Mouse (Mus musculus) liver, embryonic 12.5 days (tissue): Measurements from ENCODE around the gene Cxadr. TPM values are rescaled to one million over a fixed set of nuclear protein-coding genes. Genes with fewer than 3 reads are reported as not detected.

ENCODE experiments used
- ATAC-seq: fragments of 200-750 bp; cut with Nextera tagmentation; 2 replicates; pipeline ENCODE4 v1.8.0; 2017; ENCODE audit warnings: moderate number of reproducible peaks, mild to moderate bottlenecking, moderate library complexity
- H3K27ac ChIP-seq: fragments of 300-500 bp; sonication (generic); 2 replicates; pipeline ENCODE4 v1.5.1; 2016; ENCODE audit warnings: mild to moderate bottlenecking
- H3K27me3 ChIP-seq: fragments of 300-500 bp; sonication (generic); replicated peaks from 2 replicates; pipeline ENCODE4 v1.6.1; 2016; ENCODE audit warnings: mild to moderate bottlenecking, moderate library complexity
- H3K36me3 ChIP-seq: fragments of 300-500 bp; sonication (generic); 2 replicates; pipeline ENCODE4 v1.6.1; 2016; ENCODE audit warnings: mild to moderate bottlenecking, moderate library complexity
- H3K4me1 ChIP-seq: fragments of 300-500 bp; sonication (generic); 2 replicates; pipeline ENCODE4 v1.6.1; 2016
- H3K4me2 ChIP-seq: fragments of 300-500 bp; sonication (generic); 2 replicates; pipeline ENCODE4 v1.6.1; 2016; ENCODE audit warnings: mild to moderate bottlenecking, moderate library complexity
- H3K4me3 ChIP-seq: fragments of 300-500 bp; sonication (generic); 2 replicates; pipeline ENCODE4 v1.5.1; 2016; ENCODE audit warnings: mild to moderate bottlenecking, moderate library complexity
- H3K9ac ChIP-seq: fragments of 300-500 bp; sonication (generic); 2 replicates; pipeline ENCODE4 v1.6.1; 2016; ENCODE audit warnings: mild to moderate bottlenecking, moderate library complexity
- H3K9me3 ChIP-seq: fragments of 300-500 bp; sonication (generic); replicated peaks from 2 replicates; pipeline ENCODE4 v1.6.1; 2016; ENCODE audit warnings: mild to moderate bottlenecking, moderate library complexity
- WGBS: fragments of 180-500 bp; shearing (Covaris S2); methylation state at CpG from one replicate; pipeline ENCODE4 v1.1.7; 2016; ENCODE audit not compliant: insufficient replicate concordance; 5-methylcytosine and 5-hydroxymethylcytosine counted together
- polyA plus RNA-seq: library from polyadenylated mRNA; unstranded; fragments of >200 nt; fragmentation: Nextera tagmentation; extraction: Ambion mirVana; gene quantifications from 2 replicates; pipeline ENCODE4 v1.2.1, GENCODE M21; 2016

Gene Cxadr
- 12.6 and 13.5 TPM in 2 replicates for polyA plus RNA-seq

DNA sequence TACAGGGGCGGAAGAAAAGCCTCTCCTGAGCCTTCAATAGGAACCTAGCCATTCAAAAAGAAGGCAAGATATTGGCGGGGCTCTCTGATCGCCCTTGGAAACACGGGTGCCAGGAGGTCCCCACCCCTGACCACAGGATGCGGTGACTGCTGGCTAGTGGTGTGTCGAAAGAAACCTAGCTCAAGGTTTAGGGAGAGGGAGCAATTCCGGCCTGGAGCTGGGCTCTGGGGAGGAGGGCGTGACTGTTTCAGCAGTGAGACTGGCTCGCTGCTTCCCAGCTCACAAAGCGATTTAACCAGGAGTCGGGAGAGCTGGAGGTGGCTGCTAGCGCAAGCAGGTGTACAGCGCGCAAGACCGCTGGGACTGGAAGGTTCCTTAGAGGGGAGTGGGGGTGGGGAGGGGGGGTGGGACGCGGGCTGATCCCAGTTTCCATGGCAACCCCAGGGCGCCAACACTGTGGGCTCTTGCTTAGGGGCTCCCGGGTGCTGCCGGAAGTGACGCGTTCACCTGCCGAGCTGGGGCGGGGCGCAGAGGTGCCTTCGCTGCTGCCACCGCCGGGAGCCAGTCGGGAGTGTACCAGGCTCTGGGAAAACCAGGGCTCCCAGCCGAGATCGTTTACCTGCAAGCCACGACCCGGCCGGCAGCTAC lies at the start of gene Cxadr:
TSS of gene Cxadr (plus strand) at position 307 of the 648 bp plus-strand sequence.
- Histone ChIP-seq H3K27me3 (peaks cover 71% of the 10 kb centered on the region), H3K36me3 (no peaks in the 10 kb centered on the region), H3K4me2 (peak within 1 kb of the TSS; percentile 82), H3K9ac (peak within 1 kb of the TSS; percentile 45), H3K9me3 (no peaks in the 10 kb centered on the region), H3K4me3 (peak within 1 kb of the TSS; percentile 62), H3K27ac (0 out of 2 replicates have a peak within 1 kb of the TSS, but pooled peaks have one; percentile 11), H3K4me1 (0 out of 2 replicates have a peak, but pooled peaks cover 6% of the 10 kb centered on the region)
- WGBS = 2% methylated on average over 34 of the region's 34 CpGs
- peak; percentile 72 for ATAC-seq

DNA sequence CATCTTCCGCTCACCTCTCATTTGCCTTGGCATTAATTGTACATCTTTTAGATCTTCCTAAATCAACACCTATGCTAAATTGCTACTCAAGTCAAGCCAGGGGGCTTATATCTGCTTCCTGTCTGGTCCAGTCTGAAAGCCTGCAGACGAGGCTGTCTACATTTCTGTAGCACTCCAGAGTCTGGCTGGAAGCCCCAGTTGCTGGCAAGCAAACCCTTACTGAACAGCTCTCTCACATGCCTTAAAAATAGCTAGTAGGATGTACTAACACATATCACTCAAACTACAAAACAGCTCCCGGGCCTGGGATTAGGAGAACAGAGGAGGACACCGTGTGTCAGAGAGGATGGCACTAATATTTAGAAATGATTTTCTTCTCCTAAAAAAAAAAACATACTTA lies 42.3 kb upstream of the Cxadr start:
- no peak for ATAC-seq
- H3K36me3 ChIP-seq = no peaks in the 10 kb centered on the region
- H3K4me3 ChIP-seq = no peak overlapping the region
- no peaks in the 10 kb centered on the region for H3K4me1 ChIP-seq
- no peaks in the 10 kb centered on the region for H3K27me3 ChIP-seq
- WGBS = 62% methylated on average over 4 of the region's 4 CpGs
- no peaks in the 10 kb centered on the region for H3K9me3 ChIP-seq
- H3K27ac ChIP-seq = no peak overlapping the region
- no peak overlapping the region for H3K9ac ChIP-seq
- H3K4me2 ChIP-seq = no peak overlapping the region

DNA sequence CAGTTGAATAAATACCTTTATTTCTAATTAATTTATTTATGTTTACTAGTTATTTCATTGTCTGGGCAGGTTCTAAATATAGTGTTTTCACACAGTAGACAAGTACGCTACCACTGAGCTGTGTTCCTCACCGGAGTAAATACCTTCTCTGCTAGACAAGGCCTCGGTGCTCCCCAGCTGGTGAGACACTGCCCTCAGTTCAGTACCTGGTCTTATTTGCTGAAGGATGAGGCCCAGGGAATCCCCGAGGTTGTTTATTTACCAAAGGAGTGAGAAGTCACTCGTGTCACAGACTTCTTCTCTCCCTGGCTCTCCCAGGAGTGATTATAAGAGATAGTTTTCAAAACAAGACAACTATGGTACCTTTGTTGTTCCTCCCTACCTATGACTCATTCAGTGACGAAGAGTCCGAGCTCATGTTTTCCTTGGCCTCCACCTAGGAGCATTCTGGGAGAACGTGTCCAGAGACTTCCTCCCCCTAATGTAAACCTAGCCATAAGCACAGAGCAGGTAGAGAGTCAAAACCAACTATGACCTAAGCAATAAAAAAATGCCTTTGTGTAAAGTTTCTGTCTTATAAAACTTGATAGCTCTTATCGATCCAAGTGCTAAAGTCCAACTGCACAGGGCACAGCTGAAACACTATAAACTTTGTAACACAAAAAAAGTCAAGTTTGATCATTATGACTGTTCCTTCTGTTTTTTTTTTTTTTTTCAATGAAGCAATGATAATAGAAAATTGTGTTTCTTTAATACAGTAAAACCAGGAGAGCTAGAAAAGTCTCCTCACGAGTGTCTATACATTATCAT lies 41.0 kb upstream of the Cxadr start:
- 65% methylated on average over 10 of the region's 10 CpGs for WGBS
- Histone ChIP-seq H3K27me3 (no peaks in the 10 kb centered on the region), H3K9ac (no peak overlapping the region), H3K4me3 (no peak overlapping the region), H3K9me3 (no peaks in the 10 kb centered on the region), H3K4me1 (0 out of 2 replicates have a peak, but pooled peaks cover 2% of the 10 kb centered on the region), H3K27ac (no peak overlapping the region), H3K36me3 (no peaks in the 10 kb centered on the region), H3K4me2 (no peak overlapping the region)
- ATAC-seq = no peak

DNA sequence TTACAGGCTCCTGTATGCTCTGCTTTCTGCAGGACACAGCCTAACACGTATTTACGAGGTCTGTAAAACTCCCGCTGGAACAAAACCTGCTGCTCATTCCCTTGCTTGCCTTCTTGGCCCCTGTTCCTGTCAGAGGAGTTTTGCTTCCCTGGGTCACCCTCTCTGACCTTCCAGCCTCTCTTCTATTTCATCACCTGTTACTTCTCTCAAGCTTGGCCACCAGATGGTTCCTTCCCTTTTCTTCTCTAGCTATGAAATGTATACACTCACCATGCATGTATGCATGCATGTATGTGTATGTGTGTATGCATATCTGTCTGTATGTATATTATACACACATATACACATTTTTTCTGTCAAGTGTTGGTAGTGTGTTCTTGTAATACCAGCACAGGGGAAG lies 39.8 kb upstream of the Cxadr start:
- Histone ChIP-seq H3K9ac (no peak overlapping the region), H3K4me3 (no peak overlapping the region), H3K4me2 (no peak overlapping the region), H3K27ac (no peak overlapping the region), H3K27me3 (no peaks in the 10 kb centered on the region), H3K36me3 (no peaks in the 10 kb centered on the region), H3K9me3 (no peaks in the 10 kb centered on the region), H3K4me1 (0 out of 2 replicates have a peak, but pooled peaks cover 8% of the 10 kb centered on the region)
- 51% methylated on average over 3 of the region's 3 CpGs for WGBS
- ATAC-seq = no peak

DNA sequence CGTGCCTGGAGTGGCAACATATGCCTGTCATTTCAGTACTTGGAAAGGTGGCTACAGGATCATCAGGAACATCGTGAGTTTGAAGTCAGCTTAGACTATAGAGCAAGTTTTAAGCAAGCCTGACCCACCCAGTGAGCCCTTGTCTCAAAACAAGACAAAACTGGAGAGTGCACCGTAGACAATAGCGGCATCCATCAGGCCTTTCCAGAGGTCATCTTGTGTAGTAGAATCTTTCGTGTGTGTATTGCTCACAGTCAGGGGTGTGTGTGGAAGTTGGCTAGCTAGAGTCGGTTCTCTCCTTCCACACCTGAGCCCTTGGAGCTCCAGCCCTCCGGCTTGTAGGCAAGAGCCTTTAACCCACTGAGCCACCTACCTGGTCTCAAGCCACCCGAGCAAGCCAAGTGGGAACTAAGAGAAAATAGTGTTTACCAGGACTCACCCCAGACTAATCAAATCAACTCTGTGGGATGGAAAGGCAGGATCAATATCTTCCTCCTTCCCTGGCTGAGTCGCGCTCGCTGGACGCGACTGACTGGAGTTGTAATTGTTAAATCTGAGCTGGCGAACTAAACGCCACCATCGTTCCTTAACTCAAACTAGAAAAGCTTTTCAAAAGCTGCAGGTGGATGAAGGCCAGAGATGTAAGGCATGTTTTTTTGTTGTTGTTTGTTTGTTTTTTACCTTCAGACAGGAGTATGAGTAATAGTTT lies 36.7 kb upstream of the Cxadr start:
- peak overlapping the region; percentile 58 for H3K4me2 ChIP-seq
- H3K27ac ChIP-seq = peak overlapping the region; percentile 54; the same call in 1 of the 2 replicates
- no peaks in the 10 kb centered on the region for H3K36me3 ChIP-seq
- H3K27me3 ChIP-seq = no peaks in the 10 kb centered on the region
- H3K4me3 ChIP-seq = peak overlapping the region; percentile 37
- 20% methylated on average over 16 of the region's 16 CpGs for WGBS
- 0 out of 2 replicates have a peak, but pooled peaks cover 8% of the 10 kb centered on the region for H3K4me1 ChIP-seq
- H3K9ac ChIP-seq = peak overlapping the region; percentile 22; the same call in 1 of the 2 replicates
- no peak for ATAC-seq
- no peaks in the 10 kb centered on the region for H3K9me3 ChIP-seq

DNA sequence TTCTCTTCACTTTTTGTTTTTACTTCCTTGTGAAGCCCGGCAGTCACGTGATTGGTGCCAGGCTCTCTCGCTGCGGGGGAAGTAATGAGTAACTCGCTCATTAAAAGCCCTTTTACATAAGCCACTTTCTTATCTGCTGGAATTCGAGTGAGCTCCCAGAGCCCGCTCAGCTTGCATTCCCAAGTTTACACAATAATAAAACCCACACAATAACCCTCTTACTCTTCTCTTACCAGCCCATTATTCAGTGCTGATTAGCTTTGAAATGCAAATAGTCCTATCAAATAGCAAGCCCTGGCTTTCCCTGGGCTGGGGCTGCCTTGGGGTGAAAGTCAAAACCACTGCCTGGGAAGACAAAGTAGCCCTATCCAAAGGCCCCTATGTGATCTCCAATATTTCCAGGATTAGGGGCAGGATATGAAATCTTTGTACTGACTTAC lies 36.1 kb upstream of the Cxadr start:
- Histone ChIP-seq H3K9me3 (no peaks in the 10 kb centered on the region), H3K27me3 (no peaks in the 10 kb centered on the region), H3K4me1 (0 out of 2 replicates have a peak, but pooled peaks cover 8% of the 10 kb centered on the region), H3K36me3 (no peaks in the 10 kb centered on the region), H3K4me2 (peak overlapping the region; percentile 58), H3K9ac (no peak overlapping the region), H3K4me3 (peak overlapping the region; percentile 37), H3K27ac (0 out of 2 replicates have a peak overlapping the region, but pooled peaks have one; percentile 54)
- no peak for ATAC-seq
- under 1% methylated on average over 7 of the region's 7 CpGs for WGBS

DNA sequence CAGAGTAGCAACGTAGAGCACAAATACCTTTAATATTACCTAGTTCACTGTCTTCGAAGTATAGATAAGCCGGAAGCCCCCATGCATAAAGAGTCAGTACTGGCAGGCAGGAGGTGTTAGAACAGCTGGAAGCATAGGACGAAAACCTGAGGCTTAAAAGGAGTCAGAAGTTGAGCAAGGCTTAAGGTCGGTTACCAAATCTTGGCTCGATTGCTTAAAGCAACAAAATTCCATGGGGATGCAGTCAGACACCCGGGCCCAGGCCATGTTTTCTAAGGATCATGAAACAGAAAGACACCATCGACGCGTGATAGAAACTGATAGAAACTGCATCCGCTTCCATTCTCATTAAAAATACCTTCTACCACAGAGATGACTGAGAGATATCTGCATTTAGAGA lies 35.5 kb upstream of the Cxadr start:
- Histone ChIP-seq H3K9ac (no peak overlapping the region), H3K27ac (no peak overlapping the region), H3K4me3 (no peak overlapping the region), H3K9me3 (no peaks in the 10 kb centered on the region), H3K4me1 (0 out of 2 replicates have a peak, but pooled peaks cover 8% of the 10 kb centered on the region), H3K4me2 (0 out of 2 replicates have a peak overlapping the region, but pooled peaks have one; percentile 58), H3K36me3 (no peaks in the 10 kb centered on the region), H3K27me3 (no peaks in the 10 kb centered on the region)
- ATAC-seq = no peak
- 40% methylated on average over 11 of the region's 11 CpGs for WGBS

DNA sequence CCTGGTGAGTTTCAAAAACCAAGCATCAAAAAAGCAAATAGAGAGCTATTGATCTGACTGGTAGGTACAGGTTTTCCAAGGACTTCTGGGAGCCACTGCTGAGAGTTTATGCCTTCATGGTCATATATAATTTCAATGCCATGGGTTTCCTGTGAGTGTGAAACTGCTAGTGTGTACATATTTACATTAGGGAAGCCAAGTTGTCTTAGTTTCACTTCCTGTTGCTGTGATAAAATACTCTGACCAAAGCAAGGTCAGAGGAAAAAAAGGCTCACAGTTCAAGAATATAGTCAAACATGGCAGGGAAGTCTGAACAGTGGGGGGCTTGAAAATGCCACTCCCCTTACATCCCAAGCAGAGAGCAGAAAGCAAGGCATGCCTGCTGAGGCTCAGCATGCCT lies 33.8 kb upstream of the Cxadr start:
- H3K9ac ChIP-seq = no peak overlapping the region

DNA sequence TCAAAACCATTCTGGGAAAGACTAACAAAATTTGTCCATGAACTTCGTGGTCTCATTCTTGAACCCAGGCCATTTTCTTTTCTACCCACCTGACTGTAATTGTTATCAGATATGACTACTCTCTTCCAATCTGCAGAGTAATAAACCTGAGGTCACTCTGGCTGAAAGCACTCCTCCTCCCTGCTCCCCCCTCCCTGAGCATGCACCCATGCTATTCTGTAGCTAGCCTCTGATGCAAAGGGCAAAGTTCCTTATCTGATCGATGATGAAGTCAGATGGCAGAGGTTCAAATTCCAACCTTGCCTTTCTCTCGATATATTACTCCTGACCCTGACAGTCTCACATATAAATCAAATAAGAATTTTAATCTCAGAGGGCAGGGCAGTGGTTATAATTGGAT lies 33.1 kb upstream of the Cxadr start:
- Histone ChIP-seq H3K27ac (no peak overlapping the region), H3K9me3 (no peaks in the 10 kb centered on the region), H3K27me3 (no peaks in the 10 kb centered on the region), H3K4me1 (0 out of 2 replicates have a peak, but pooled peaks cover 8% of the 10 kb centered on the region), H3K4me3 (no peak overlapping the region), H3K4me2 (no peak overlapping the region), H3K36me3 (no peaks in the 10 kb centered on the region), H3K9ac (no peak overlapping the region)
- 67% methylated on average over 3 of the region's 3 CpGs for WGBS
- peak; percentile 66; the same call in 1 of the 2 replicates for ATAC-seq

More for the DNA sequence above, 33.8 kb upstream of the Cxadr start:
- Histone ChIP-seq H3K4me2 (no peak overlapping the region), H3K27ac (no peak overlapping the region), H3K4me1 (0 out of 2 replicates have a peak, but pooled peaks cover 8% of the 10 kb centered on the region), H3K36me3 (no peaks in the 10 kb centered on the region), H3K9me3 (no peaks in the 10 kb centered on the region), H3K4me3 (no peak overlapping the region), H3K27me3 (no peaks in the 10 kb centered on the region)
- peak; percentile 24; the same call in 1 of the 2 replicates for ATAC-seq

DNA sequence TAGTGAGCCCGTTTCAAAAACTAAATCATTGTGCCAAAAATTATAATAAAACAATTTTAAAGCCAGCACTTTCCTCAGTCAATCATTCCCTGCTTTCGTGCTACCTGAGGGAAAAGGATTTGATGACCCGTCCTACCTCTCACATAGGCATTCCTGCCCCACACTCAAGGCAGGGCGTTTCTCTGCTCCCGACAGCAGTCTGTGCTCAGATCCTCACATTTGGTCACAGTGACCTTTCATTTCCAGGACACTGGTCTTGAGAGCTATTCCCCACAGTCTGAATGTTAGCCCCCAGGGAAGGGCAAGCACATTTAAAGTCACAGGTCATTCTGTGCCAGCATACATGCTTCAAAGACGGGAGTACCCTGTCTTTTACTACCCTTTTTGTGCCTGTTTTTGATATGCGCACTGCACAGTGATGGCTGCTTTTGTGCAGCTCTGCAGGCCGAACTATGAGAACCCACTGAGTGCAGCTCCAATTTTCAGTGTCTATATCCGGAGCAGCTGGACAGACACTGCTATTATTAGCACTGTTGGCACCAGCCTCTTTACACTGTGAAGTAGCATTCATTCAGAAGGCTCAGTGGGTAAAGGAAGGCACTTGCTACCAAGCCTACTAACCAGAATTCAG lies 26.3 kb upstream of the Cxadr start:
- no peak overlapping the region for H3K4me3 ChIP-seq
- WGBS = 72% methylated on average over 9 of the region's 9 CpGs
- no peaks in the 10 kb centered on the region for H3K9me3 ChIP-seq
- no peaks in the 10 kb centered on the region for H3K4me1 ChIP-seq
- H3K9ac ChIP-seq = no peak overlapping the region
- H3K36me3 ChIP-seq = no peaks in the 10 kb centered on the region
- H3K27ac ChIP-seq = no peak overlapping the region
- H3K4me2 ChIP-seq = no peak overlapping the region
- ATAC-seq = no peak
- H3K27me3 ChIP-seq = no peaks in the 10 kb centered on the region

DNA sequence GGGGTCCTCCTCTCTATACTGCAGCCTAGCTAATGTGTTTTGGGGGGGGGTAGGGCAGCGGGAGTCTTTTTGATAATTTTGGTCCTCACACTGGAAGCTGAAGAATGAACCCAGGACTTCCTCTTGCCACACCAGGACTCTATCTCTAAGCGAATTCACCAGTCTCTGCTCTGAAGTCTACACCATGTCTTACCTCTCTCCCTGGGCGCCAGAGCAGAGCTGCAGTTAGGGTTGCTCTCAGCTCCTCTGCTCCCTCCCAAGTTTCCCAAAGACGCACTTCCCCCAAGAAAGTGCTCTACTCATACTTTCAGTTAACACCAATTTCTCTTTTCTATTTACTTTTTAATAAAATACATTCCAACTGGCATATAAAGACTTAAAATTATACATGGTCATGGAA lies 23.7 kb upstream of the Cxadr start:
- no peak overlapping the region for H3K27ac ChIP-seq
- WGBS = 27% methylated on average over 4 of the region's 4 CpGs
- H3K4me3 ChIP-seq = no peak overlapping the region
- no peaks in the 10 kb centered on the region for H3K27me3 ChIP-seq
- ATAC-seq = no peak
- no peaks in the 10 kb centered on the region for H3K4me1 ChIP-seq
- no peak overlapping the region for H3K9ac ChIP-seq
- no peaks in the 10 kb centered on the region for H3K36me3 ChIP-seq
- no peak overlapping the region for H3K4me2 ChIP-seq
- no peaks in the 10 kb centered on the region for H3K9me3 ChIP-seq
